8 mouse cellular contexts compared by ENCODE assay signal in genomic region chr17:8507654-8508053, GRCm38 (mm10). TPM values are rescaled to one million over a fixed set of nuclear protein-coding genes. Genes with fewer than 3 reads are reported as not detected.
DNase-seq lines count a peak whose midpoint lies in the region; ATAC-seq and TF ChIP-seq lines count a peak whose summit lies in the region.
"Had no signal": no experiment of that assay in that cellular context is flagged by ENCODE, and none has a peak within 500 bp of the region (broad histone marks: within the 10 kb centered on the region; RNA-seq: fewer than 3 reads in every experiment).

No protein-coding gene starts in this region.

- ATAC-seq in kidney, embryonic 16.5 days (ENCODE audit: low FRiP score, low TSS enrichment) = no peak; the same call in 1 of the 2 replicates
- no peak for ATAC-seq in embryonic facial prominence, embryonic 15.5 days (ENCODE audit: insufficient number of reproducible peaks, low FRiP score, low TSS enrichment, low read depth)
- ATAC-seq in hindbrain, embryonic 16.5 days = no peak
- peak; percentile 18; the same call in 1 of the 2 replicates for ATAC-seq in neural tube, embryonic 14.5 days (ENCODE audit: low read depth)
- ATAC-seq in inflammation-experienced regulatory T-cells, adult 6 months = no peak

- H3K27me3 ChIP-seq in kidney, embryonic 16.5 days (ENCODE audit: insufficient read depth, low read length) = peaks cover 9% of the 10 kb centered on the region; the same call in 1 of the 2 replicates
- no peaks in the 10 kb centered on the region for H3K27me3 ChIP-seq in kidney, adult 2 months (replicated peaks; ENCODE audit: control insufficient read depth, insufficient read depth, low read length)
- H3K27me3 ChIP-seq in embryonic facial prominence, embryonic 15.5 days = no peaks in the 10 kb centered on the region
- no peaks in the 10 kb centered on the region for H3K27me3 ChIP-seq in hindbrain, embryonic 16.5 days (replicated peaks; ENCODE audit: control insufficient read depth, insufficient read depth, low read length)
- H3K27me3 ChIP-seq in neural tube, embryonic 14.5 days (ENCODE audit: control insufficient read depth, insufficient read depth, low read length) = no peaks in the 10 kb centered on the region

- H3K9ac ChIP-seq in kidney, embryonic 16.5 days (replicated peaks; ENCODE audit: low read length) = no peak overlapping the region
- no peak overlapping the region for H3K9ac ChIP-seq in embryonic facial prominence, embryonic 15.5 days
- H3K9ac ChIP-seq in hindbrain, embryonic 16.5 days (ENCODE audit: low read depth, low read length) = peak overlapping the region; percentile 41; the same call in 1 of the 2 replicates
- H3K9ac ChIP-seq in neural tube, embryonic 14.5 days (replicated peaks; ENCODE audit: low read depth, low read length) = no peak overlapping the region

- H3K9me3 ChIP-seq in kidney, embryonic 16.5 days (ENCODE audit: low read length) = no peaks in the 10 kb centered on the region
- H3K9me3 ChIP-seq in embryonic facial prominence, embryonic 15.5 days (replicated peaks) = no peaks in the 10 kb centered on the region
- H3K9me3 ChIP-seq in hindbrain, embryonic 16.5 days (ENCODE audit: control insufficient read depth, low read length) = no peaks in the 10 kb centered on the region
- no peaks in the 10 kb centered on the region for H3K9me3 ChIP-seq in neural tube, embryonic 14.5 days (ENCODE audit: control insufficient read depth, low read length)

- TF ChIP-seq CTCF in kidney, adult 2 months (conservative IDR thresholded peaks at IDR 0.05; ENCODE audit: insufficient read depth, insufficient read length, low read depth, low read length) = no peak

- H3K4me3 ChIP-seq in kidney, embryonic 16.5 days (ENCODE audit: low read length) = no peak overlapping the region
- H3K4me3 ChIP-seq in kidney, adult 2 months (ENCODE audit: insufficient read depth, low read depth, low read length) = no peak overlapping the region
- H3K4me3 ChIP-seq in embryonic facial prominence, embryonic 15.5 days (replicated peaks) = 0 out of 2 replicates have a peak overlapping the region, but pooled peaks have one; percentile 30
- H3K4me3 ChIP-seq in hindbrain, embryonic 16.5 days (ENCODE audit: low read length) = peak overlapping the region; percentile 34; the same call in 1 of the 2 replicates
- no peak overlapping the region for H3K4me3 ChIP-seq in neural tube, embryonic 14.5 days (ENCODE audit: low read depth, low read length)
- H3K4me3 ChIP-seq: megakaryocyte, embryonic 14.5 days had no signal

- DNase-seq in kidney, adult 2 months = no peak
- DNase-seq in frontal cortex, postnatal 25 days (ENCODE audit: low spot score in 2 of 2) = no peak

- peak overlapping the region; percentile 47 for H3K4me2 ChIP-seq in kidney, embryonic 16.5 days (replicated peaks; ENCODE audit: low read depth, low read length)
- H3K4me2 ChIP-seq in embryonic facial prominence, embryonic 15.5 days (replicated peaks) = peak overlapping the region; percentile 45
- H3K4me2 ChIP-seq in hindbrain, embryonic 16.5 days (ENCODE audit: low read length) = peak overlapping the region; percentile 58
- H3K4me2 ChIP-seq in neural tube, embryonic 14.5 days (ENCODE audit: low read depth, low read length) = no peak overlapping the region; the same call in 1 of the 2 replicates

- H3K27ac ChIP-seq in kidney, embryonic 16.5 days (ENCODE audit: low read length) = no peak overlapping the region
- no peak overlapping the region for H3K27ac ChIP-seq in kidney, adult 2 months (ENCODE audit: insufficient read depth, low read depth, low read length)
- no peak overlapping the region for H3K27ac ChIP-seq in embryonic facial prominence, embryonic 15.5 days (replicated peaks)
- H3K27ac ChIP-seq in hindbrain, embryonic 16.5 days (ENCODE audit: low read depth, low read length) = 0 out of 2 replicates have a peak overlapping the region, but pooled peaks have one; percentile 19
- no peak overlapping the region for H3K27ac ChIP-seq in neural tube, embryonic 14.5 days (ENCODE audit: low read depth, low read length)

- WGBS in kidney, embryonic 16.5 days = 2% methylated on average over 3 of the region's 3 CpGs
- 10% methylated on average over 3 of the region's 3 CpGs for WGBS in kidney, adult 2 months
- 3% methylated on average over 3 of the region's 3 CpGs for WGBS in embryonic facial prominence, embryonic 15.5 days
- 4% methylated on average over 3 of the region's 3 CpGs for WGBS in hindbrain, embryonic 16.5 days
- 0% methylated on average over 3 of the region's 3 CpGs for WGBS in neural tube, embryonic 14.5 days

- TF ChIP-seq POLR2A in kidney, adult 2 months (IDR thresholded peaks at IDR 0.05; ENCODE audit: low read depth, low read length) = no peak

- H3K4me1 ChIP-seq in kidney, embryonic 16.5 days (ENCODE audit: insufficient read depth, low read length) = peaks cover 27% of the 10 kb centered on the region
- H3K4me1 ChIP-seq in kidney, adult 2 months (ENCODE audit: control insufficient read depth, insufficient read depth, low read length) = no peaks in the 10 kb centered on the region
- peaks cover 36% of the 10 kb centered on the region for H3K4me1 ChIP-seq in embryonic facial prominence, embryonic 15.5 days
- H3K4me1 ChIP-seq in hindbrain, embryonic 16.5 days (ENCODE audit: control insufficient read depth, insufficient read depth, low read depth, low read length) = peaks cover 22% of the 10 kb centered on the region
- peaks cover 15% of the 10 kb centered on the region for H3K4me1 ChIP-seq in neural tube, embryonic 14.5 days (ENCODE audit: control insufficient read depth, insufficient read depth, low read length)

- H3K36me3 ChIP-seq in kidney, embryonic 16.5 days (ENCODE audit: insufficient read depth, low read length) = no peaks in the 10 kb centered on the region
- H3K36me3 ChIP-seq in kidney, adult 2 months (ENCODE audit: control insufficient read depth, insufficient read depth, low read length) = no peaks in the 10 kb centered on the region
- no peaks in the 10 kb centered on the region for H3K36me3 ChIP-seq in embryonic facial prominence, embryonic 15.5 days
- H3K36me3 ChIP-seq in hindbrain, embryonic 16.5 days (ENCODE audit: control insufficient read depth, insufficient read depth, low read length) = no peaks in the 10 kb centered on the region
- no peaks in the 10 kb centered on the region for H3K36me3 ChIP-seq in neural tube, embryonic 14.5 days (ENCODE audit: control insufficient read depth, insufficient read depth, low read length)

RNA-seq across cellular contexts. Expression of gene Pde10a, which starts 17.5 kb away (rescaled TPM):
- 1.3 and 1.8 TPM in 2 replicates for polyA plus RNA-seq in kidney, embryonic 16.5 days (2015; fragmentation: Nextera tagmentation; extraction: Ambion mirVana)
- polyA plus RNA-seq in kidney, adult 2 months (2012; rRNA removed) = 1.8 and 2.0 TPM in 2 replicates
- polyA plus RNA-seq in embryonic facial prominence, embryonic 15.5 days (2015; fragmentation: Nextera tagmentation; extraction: Ambion mirVana) = 3.0 and 3.9 TPM in 2 replicates
- 10.7 and 11.3 TPM in 2 replicates for polyA plus RNA-seq in hindbrain, embryonic 16.5 days (2015; fragmentation: Nextera tagmentation; extraction: Ambion mirVana)
- polyA plus RNA-seq in neural tube, embryonic 14.5 days (2014; fragmentation: Nextera tagmentation; extraction: Ambion mirVana) = 16.2 and 17.0 TPM in 2 replicates
- polyA plus RNA-seq in inflammation-experienced regulatory T-cells, adult 6 months (2017; shearing (Covaris generic)) = not detected

RNA-seq across cellular contexts. Expression of gene Gm17087, which starts 59.1 kb away (rescaled TPM):
- polyA plus RNA-seq in kidney, embryonic 16.5 days (2015; fragmentation: Nextera tagmentation; extraction: Ambion mirVana) = not detected in 2 replicates
- polyA plus RNA-seq in kidney, adult 2 months (2012; rRNA removed) = not detected in 2 replicates
- 0.25 TPM in 1 of 2 replicates, not detected in the other for polyA plus RNA-seq in embryonic facial prominence, embryonic 15.5 days (2015; fragmentation: Nextera tagmentation; extraction: Ambion mirVana)
- 0.14 TPM in 1 of 2 replicates, not detected in the other for polyA plus RNA-seq in hindbrain, embryonic 16.5 days (2015; fragmentation: Nextera tagmentation; extraction: Ambion mirVana)
- not detected in 2 replicates for polyA plus RNA-seq in neural tube, embryonic 14.5 days (2014; fragmentation: Nextera tagmentation; extraction: Ambion mirVana)
- polyA plus RNA-seq in inflammation-experienced regulatory T-cells, adult 6 months (2017; shearing (Covaris generic)) = 1 to 10 TPM in 2 of 3 experiments, not detected in 1; 2.2 to 3.6 TPM

Comparison
In these comparisons a context has a peak if more than half of its experiments do, and no peak if none do; other contexts are left out.
1. H3K4me3 ChIP-seq: peak in embryonic facial prominence, embryonic 15.5 days (single experiment) and hindbrain, embryonic 16.5 days (single experiment); none in kidney, embryonic 16.5 days (single experiment), kidney, adult 2 months (single experiment) and neural tube, embryonic 14.5 days (single experiment).